Mouse (Mus musculus): ENCODE data around the gene Jak1. TPM values are rescaled to one million over a fixed set of nuclear protein-coding genes. Genes with fewer than 3 reads are reported as not detected.
"Not testable (repeated sequence)": the region's sequence is repeated elsewhere in the genome, so short reads cannot be mapped to it uniquely, and the experiment has no call there.

The Jak1 gene
- polyA plus RNA-seq, 1 experiment from 2014 or later = 61.7 TPM

DNA sequence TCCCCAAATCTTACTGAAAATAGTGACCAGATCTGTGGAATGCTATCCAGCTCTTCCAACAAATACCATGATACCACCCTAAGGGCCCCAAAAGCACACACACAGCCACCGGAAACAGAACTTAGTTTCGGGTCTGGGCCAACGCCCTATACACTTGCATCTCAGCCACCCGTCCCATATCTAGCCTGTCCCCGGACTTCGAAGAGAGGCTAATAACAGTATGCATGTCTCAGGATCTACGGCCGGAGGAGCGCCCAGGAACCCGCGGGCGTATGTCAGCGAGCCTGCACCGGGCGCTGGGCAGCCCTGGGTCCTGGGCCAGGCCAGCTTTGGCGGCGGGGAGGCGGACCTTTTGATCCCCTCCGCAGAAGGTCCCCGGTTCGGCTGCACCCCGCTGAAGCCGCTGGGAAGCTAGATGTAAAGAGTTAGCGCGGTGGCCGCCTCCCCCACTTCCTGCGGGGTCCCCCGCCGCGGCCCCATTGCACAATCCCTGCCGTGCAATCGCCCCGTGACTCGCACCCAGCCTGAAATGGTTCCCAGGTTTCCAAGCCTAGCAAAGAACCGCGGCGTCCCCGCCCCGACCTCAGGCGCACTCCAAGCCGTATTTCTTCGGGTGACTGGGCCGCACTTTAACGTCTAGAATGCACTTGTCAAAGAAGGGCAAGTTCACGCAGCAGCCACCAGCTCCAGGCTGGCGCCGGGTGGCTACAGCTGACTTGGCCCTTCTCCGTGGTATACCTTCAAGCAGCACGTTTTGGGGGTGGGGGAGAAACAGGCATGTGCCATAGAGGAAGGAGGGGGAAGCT is 27.9 kb upstream of the Jak1 start:
- H3K9ac ChIP-seq = peak overlapping the region; percentile 44
- H3K36me3 ChIP-seq = no peaks in the 10 kb centered on the region
- H3K27ac ChIP-seq = no peak overlapping the region
- H3K27me3 ChIP-seq = peaks cover 55% of the 10 kb centered on the region
- 1% methylated on average over 43 of the region's 49 CpGs for WGBS
- peaks cover 21% of the 10 kb centered on the region for H3K4me1 ChIP-seq
- H3K4me3 ChIP-seq = peak overlapping the region; percentile 44
- no peaks in the 10 kb centered on the region for H3K9me3 ChIP-seq (replicated peaks)
- peak overlapping the region; percentile 78 for H3K4me2 ChIP-seq (replicated peaks)
- peak; percentile 57; the same call in 1 of the 2 replicates for ATAC-seq (ENCODE audit: low FRiP score)

DNA sequence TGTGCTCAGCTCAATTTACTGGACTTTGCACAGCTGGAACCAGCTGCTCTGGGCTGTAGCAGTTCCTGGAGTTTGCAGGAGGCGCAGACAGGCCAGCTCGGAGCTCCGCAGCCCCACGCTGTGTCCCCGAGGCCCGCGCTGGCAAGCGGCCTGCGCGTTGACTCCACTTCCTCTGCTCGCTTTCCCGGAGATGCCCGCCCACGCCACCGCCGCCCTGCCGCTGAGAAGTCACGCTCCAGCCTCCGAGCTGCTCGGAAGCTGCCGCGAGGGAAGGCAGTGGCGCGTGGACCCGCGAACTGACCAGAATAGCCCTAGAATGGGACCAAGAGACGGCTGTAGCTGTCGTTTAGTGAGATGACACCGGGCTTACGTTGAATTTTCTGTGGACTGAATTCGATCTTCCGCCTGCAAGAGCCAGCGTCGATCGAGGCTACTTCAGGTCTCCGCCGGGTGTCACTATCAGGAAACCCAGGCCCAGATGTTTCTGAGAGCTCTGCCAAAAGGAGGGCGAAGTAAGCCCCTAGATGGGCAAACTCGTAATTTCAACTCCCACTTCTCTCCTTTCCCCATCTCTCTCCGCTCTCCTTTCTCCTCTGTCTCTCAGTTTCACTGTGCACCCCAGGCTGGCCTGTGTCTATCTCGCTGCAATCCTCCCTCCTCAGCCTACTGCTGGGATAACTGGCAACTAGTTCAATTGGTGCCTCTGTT is 27.1 kb upstream of the Jak1 start:
- H3K27ac ChIP-seq = no peak overlapping the region
- H3K4me1 ChIP-seq = peaks cover 21% of the 10 kb centered on the region
- peaks cover 55% of the 10 kb centered on the region for H3K27me3 ChIP-seq
- under 1% methylated on average over 41 of the region's 41 CpGs for WGBS
- no peaks in the 10 kb centered on the region for H3K9me3 ChIP-seq (replicated peaks)
- no peaks in the 10 kb centered on the region for H3K36me3 ChIP-seq
- peak overlapping the region; percentile 44 for H3K4me3 ChIP-seq
- peak overlapping the region; percentile 50; the same call in 1 of the 2 replicates for H3K9ac ChIP-seq
- H3K4me2 ChIP-seq (replicated peaks) = peak overlapping the region; percentile 78
- ATAC-seq (ENCODE audit: low FRiP score) = peak; percentile 61

DNA sequence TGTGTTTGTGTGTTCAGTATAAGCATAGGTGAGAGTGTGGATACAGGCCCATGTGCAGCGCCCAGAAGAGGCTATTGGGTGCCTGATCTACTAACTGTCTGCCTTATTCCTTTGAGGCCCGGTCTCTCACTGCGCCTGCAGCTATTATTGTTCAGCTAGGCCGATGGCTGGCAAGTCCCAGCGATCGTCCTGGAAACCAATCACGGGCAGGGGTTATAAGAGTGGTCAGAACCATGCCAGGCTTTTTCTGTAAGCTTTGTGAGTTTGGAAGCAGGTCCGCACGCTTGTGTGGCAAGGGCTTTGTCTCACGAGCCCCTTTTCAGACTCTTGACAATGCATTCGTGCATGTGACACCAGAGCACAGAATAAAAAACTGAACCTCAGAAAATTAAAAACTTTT is 23.2 kb upstream of the Jak1 start:
- H3K9ac ChIP-seq = no peak overlapping the region
- no peak overlapping the region for H3K4me3 ChIP-seq
- no peak for ATAC-seq (ENCODE audit: low FRiP score)
- no peak overlapping the region for H3K4me2 ChIP-seq (replicated peaks)
- H3K27ac ChIP-seq = no peak overlapping the region
- H3K4me1 ChIP-seq = peaks cover 19% of the 10 kb centered on the region
- 53% methylated on average over 11 of the region's 11 CpGs for WGBS
- H3K27me3 ChIP-seq = peaks cover 36% of the 10 kb centered on the region
- H3K36me3 ChIP-seq = no peaks in the 10 kb centered on the region
- H3K9me3 ChIP-seq (replicated peaks) = no peaks in the 10 kb centered on the region

DNA sequence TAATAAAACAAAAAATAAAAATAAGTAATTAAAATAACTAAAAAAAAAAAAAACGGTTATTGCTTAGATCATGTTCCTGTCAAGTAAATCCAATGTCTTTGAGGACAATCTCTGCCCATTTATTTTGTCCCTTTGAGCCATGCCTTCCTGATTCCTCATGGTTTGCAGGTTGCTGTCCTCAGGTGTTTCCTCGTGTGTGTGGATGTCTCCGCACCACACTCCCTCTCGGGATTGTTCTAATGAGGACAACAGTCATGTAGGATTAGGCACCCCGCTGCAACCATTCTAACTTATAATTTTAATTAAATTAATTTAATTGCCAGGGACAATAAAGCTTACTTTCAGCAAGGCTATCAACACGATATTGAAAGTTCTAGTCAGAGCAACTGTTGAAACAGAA is 21.5 kb upstream of the Jak1 start:
- WGBS = 87% methylated on average over 6 of the region's 6 CpGs
- Histone ChIP-seq H3K4me2 (replicated peaks) (no peak overlapping the region), H3K9me3 (replicated peaks) (no peaks in the 10 kb centered on the region), H3K4me3 (no peak overlapping the region), H3K9ac (no peak overlapping the region), H3K36me3 (no peaks in the 10 kb centered on the region), H3K27me3 (peaks cover 21% of the 10 kb centered on the region), H3K27ac (no peak overlapping the region), H3K4me1 (peaks cover 4% of the 10 kb centered on the region; the same call in 1 of the 2 replicates)
- ATAC-seq (ENCODE audit: low FRiP score) = no peak

DNA sequence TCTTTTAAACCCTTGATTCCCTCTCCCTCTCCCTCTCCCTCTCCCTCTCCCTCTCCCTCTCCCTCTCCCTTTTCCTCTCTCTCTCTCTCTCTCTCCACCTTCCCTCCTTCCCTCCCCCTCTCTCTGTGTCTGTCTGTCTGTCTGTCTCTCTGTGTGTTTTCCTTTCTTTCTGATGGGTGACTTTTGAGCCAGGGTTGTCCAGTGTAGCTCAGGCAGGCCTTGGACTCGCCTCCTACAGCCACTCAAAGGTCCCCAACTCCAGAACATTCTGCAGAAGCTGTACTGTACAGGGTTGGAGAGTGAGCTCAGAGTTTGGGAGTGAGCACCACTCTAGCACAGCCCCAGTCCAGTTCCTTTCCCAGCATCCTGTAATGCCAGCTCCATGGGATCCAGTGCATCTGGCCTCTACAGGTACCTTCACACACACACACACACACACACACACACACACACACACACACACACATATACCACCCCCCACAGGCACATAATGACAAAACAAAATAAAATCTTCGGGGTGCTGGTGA is 20.9 kb upstream of the Jak1 start:
- WGBS = 68% methylated on average over 2 of the region's 2 CpGs

DNA sequence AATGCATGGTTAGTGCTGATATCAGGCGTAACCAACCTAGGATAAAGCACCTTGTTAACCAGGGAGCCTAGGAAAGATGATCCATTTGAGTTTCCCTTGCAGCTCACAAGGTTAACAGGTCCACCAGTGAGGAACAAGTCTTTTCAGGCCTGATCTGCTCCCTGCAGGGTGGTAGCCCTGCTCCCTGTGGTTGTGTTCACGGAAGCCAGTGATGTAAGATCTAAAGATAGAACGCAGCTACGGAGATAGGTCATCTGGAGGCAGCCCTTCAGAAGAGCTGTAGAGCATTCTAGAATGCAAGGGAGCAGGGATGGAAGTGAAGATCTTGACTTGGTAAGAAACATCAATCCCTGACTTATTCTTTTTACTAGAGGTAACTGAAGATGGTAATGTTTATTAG is 18.9 kb upstream of the Jak1 start:
- H3K27ac ChIP-seq = no peak overlapping the region
- 78% methylated on average over 4 of the region's 4 CpGs for WGBS
- no peaks in the 10 kb centered on the region for H3K9me3 ChIP-seq (replicated peaks)
- H3K36me3 ChIP-seq = no peaks in the 10 kb centered on the region
- H3K4me1 ChIP-seq = peaks cover 4% of the 10 kb centered on the region; the same call in 1 of the 2 replicates
- no peak for ATAC-seq (ENCODE audit: low FRiP score)
- no peak overlapping the region for H3K9ac ChIP-seq
- peaks cover 1% of the 10 kb centered on the region; the same call in 1 of the 2 replicates for H3K27me3 ChIP-seq
- H3K4me3 ChIP-seq = no peak overlapping the region
- no peak overlapping the region for H3K4me2 ChIP-seq (replicated peaks)

More for the DNA sequence above, 20.9 kb upstream of the Jak1 start:
- Histone ChIP-seq H3K27ac (no peak overlapping the region), H3K9ac (no peak overlapping the region), H3K4me1 (peaks cover 4% of the 10 kb centered on the region; the same call in 1 of the 2 replicates), H3K4me2 (replicated peaks) (no peak overlapping the region), H3K9me3 (replicated peaks) (no peaks in the 10 kb centered on the region), H3K27me3 (peaks cover 17% of the 10 kb centered on the region), H3K36me3 (no peaks in the 10 kb centered on the region), H3K4me3 (no peak overlapping the region)
- no peak for ATAC-seq (ENCODE audit: low FRiP score)

DNA sequence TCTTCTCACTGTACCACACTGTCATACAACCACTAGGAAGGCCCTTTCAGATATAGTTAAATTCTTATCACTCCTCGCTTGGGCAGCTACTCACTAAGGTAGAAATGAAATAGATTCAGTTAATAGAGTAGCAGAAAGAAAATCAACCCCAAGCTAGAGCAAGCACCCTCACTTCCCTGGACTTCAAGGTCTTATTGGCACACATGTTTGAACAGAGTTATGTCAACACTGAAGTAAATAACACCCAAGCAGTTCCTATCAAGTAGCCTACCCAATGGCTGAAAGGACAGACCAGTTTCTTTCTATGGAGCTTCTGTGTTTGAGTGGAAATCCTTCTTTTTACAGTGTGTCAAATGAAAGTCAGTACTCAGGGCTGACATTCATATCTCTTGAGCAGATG is 17.2 kb upstream of the Jak1 start:
- 84% methylated on average over 1 of the region's 1 CpGs for WGBS

DNA sequence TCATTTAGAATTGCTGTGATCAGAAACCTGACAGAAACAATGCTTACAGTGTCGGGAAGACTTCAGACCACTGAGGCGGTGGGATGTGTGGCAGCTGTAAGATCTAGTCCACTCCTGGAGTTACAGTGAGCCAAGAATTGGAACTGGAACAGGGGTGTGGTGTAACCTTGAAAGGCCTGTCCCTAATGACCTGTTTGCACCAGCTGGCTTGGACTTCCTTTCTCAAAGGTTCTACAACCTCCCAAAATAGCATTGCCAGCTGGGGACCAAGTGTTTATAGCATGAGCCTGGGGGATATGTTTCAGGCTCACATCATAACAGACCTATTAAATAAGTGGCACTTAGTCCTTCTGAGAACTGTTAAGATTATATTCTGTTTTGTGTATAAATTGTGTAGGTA is 15.0 kb upstream of the Jak1 start:
- WGBS = 88% methylated on average over 2 of the region's 2 CpGs
- Histone ChIP-seq H3K9ac (no peak overlapping the region), H3K27me3 (no peaks in the 10 kb centered on the region), H3K4me3 (no peak overlapping the region), H3K27ac (no peak overlapping the region), H3K9me3 (replicated peaks) (no peaks in the 10 kb centered on the region), H3K36me3 (no peaks in the 10 kb centered on the region), H3K4me2 (replicated peaks) (no peak overlapping the region), H3K4me1 (no peaks in the 10 kb centered on the region)
- ATAC-seq (ENCODE audit: low FRiP score) = no peak

More for the DNA sequence above, 17.2 kb upstream of the Jak1 start:
- Histone ChIP-seq H3K4me2 (replicated peaks) (no peak overlapping the region), H3K9me3 (replicated peaks) (no peaks in the 10 kb centered on the region), H3K9ac (no peak overlapping the region), H3K4me1 (no peaks in the 10 kb centered on the region), H3K27me3 (no peaks in the 10 kb centered on the region), H3K4me3 (no peak overlapping the region), H3K36me3 (no peaks in the 10 kb centered on the region), H3K27ac (no peak overlapping the region)
- ATAC-seq (ENCODE audit: low FRiP score) = no peak

DNA sequence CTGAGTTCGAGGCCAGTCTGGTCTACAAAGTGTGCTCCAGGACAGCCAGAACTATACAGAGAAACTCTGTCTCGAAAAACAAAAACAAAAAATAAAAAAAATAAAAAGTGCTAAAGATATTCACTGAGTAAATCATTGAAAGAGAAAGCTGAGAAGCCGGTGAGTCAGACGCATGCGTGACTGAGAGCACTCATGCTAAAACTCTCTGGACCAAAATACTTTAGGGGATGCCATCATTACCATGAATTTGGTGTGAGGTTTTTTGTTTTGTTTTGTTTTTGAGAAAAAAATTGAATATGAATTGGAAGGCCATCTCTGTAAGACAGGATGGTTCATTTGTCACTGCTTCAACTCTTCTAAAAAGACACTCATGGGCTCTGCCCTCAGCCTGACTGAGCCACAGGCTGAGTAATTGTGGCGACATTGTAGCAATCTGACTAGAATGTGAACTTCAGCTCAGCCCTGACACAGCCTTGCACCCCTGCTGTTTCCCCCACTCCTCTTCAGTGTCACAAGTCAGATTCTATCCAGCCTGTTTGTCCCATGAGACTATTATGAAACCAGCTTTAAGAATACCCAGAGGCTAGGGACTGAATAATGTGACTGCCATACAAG is 11.5 kb upstream of the Jak1 start:
- WGBS = 81% methylated on average over 6 of the region's 6 CpGs
- H3K27me3 ChIP-seq = no peaks in the 10 kb centered on the region

DNA sequence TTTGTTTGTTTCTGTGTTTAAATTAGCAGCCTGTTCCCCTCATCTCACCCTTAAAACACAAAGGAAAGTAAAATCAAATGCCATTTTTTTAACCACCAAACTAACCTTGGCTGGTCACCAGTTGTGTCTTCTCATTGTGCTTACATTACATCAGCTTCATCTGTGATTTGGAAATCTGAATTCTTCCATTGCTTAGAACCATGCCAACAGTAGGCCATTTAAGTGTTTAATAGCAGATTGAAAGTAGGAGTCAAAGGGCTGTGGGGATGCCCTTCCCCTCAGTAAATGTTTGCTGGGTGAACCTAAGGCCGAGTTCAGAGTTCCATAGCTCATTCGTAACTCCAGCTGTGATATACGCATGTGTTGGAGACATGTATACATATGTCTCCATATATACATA is 10.8 kb upstream of the Jak1 start:
- Histone ChIP-seq H3K9me3 (replicated peaks) (no peaks in the 10 kb centered on the region), H3K4me1 (no peaks in the 10 kb centered on the region), H3K4me3 (no peak overlapping the region), H3K9ac (no peak overlapping the region), H3K27me3 (no peaks in the 10 kb centered on the region), H3K36me3 (no peaks in the 10 kb centered on the region), H3K27ac (no peak overlapping the region), H3K4me2 (replicated peaks) (no peak overlapping the region)
- 100% methylated on average over 3 of the region's 3 CpGs for WGBS
- ATAC-seq (ENCODE audit: low FRiP score) = no peak

More for the DNA sequence above, 11.5 kb upstream of the Jak1 start:
- no peak overlapping the region for H3K9ac ChIP-seq
- H3K4me1 ChIP-seq = no peaks in the 10 kb centered on the region
- H3K9me3 ChIP-seq (replicated peaks) = no peaks in the 10 kb centered on the region
- no peak overlapping the region for H3K4me3 ChIP-seq
- H3K4me2 ChIP-seq (replicated peaks) = no peak overlapping the region
- ATAC-seq (ENCODE audit: low FRiP score) = no peak
- H3K27ac ChIP-seq = no peak overlapping the region
- no peaks in the 10 kb centered on the region for H3K36me3 ChIP-seq

DNA sequence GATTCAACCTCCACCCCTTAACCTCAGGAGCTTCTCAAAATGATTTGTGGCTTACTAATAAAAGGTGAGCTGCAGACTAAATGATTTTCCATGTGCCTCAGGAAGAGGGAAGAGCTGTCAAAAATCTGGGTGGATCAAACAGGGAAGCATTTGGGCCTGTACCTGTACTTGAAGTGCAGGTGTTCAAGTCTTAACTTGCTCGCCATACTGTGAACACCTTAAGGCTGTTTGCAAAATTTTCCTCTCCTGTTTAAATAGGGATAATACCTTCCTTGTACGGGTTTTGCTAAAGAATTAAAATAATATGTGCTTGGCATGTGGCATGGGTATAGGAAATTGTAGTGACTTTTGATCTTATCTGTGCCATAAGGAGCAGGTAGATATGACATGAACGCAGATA is 5.7 kb upstream of the Jak1 start:
- no peak overlapping the region for H3K4me3 ChIP-seq
- H3K27ac ChIP-seq = no peak overlapping the region
- 0 out of 2 replicates have a peak, but pooled peaks cover 2% of the 10 kb centered on the region for H3K27me3 ChIP-seq
- H3K4me2 ChIP-seq (replicated peaks) = no peak overlapping the region
- no peak for ATAC-seq (ENCODE audit: low FRiP score)
- H3K9ac ChIP-seq = no peak overlapping the region
- no peaks in the 10 kb centered on the region for H3K9me3 ChIP-seq (replicated peaks)
- 91% methylated on average over 3 of the region's 3 CpGs for WGBS
- H3K36me3 ChIP-seq = no peaks in the 10 kb centered on the region
- no peaks in the 10 kb centered on the region for H3K4me1 ChIP-seq

DNA sequence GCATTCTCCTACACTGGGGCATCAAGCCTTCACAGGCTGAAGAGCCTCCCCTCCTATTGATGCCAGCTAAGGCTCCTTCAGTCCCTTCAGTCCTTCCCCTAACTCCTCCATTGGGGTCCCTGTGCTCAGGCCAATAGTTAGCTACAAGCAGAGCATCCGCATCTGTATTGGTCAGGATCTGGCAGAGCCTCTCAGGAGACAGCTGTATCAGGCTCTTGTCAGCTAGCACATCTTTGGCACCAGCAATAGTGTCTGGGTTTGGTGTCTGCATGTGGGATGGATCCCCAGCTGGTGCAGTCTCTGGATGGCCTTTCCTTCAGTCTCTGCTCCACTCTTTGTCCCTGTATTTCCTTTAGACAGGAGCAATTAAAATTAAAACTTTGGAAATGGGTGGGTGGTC is 3.4 kb upstream of the Jak1 start:
- not testable (repeated sequence) for H3K9me3 ChIP-seq (replicated peaks); H3K27ac ChIP-seq; H3K36me3 ChIP-seq; H3K4me2 ChIP-seq (replicated peaks); H3K27me3 ChIP-seq; H3K4me1 ChIP-seq; ATAC-seq (ENCODE audit: low FRiP score); H3K4me3 ChIP-seq; H3K9ac ChIP-seq
- WGBS = 76% methylated on average over 1 of the region's 1 CpGs

All from hindbrain, embryonic 12.5 days (tissue).